Mouse (Mus musculus): ENCODE measurements around the gene Acat2. TPM values are rescaled to one million over a fixed set of nuclear protein-coding genes. Genes with fewer than 3 reads are reported as not detected.

Gene Acat2
- polyA plus RNA-seq, 1 experiment from 2014 or later = 348 TPM

DNA sequence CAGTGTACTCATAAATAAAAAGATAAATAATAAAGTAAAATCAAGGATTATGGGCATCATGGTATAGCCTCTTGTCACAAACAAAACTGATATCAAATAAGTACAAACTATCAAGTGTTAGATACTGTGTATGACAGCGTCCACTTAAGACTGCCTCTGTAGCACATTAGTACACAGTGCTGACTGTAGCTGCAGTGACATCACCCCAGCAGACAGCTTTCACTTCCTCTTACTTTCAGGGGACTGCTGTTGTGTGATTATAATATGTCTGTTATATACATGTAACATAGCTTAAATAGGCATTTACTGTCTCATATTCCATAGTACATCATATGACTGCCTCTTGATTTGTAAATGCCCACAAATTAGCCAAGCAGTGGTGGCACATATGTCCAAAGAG, 39.5 kb downstream of the Acat2 start:
- no peak for ATAC-seq
- H3K9ac ChIP-seq = no peak overlapping the region
- WGBS = 97% methylated on average over 1 of the region's 1 CpGs
- H3K4me3 ChIP-seq = no peak overlapping the region
- no peak overlapping the region for H3K4me2 ChIP-seq
- no peaks in the 10 kb centered on the region for H3K9me3 ChIP-seq (replicated peaks)
- no peaks in the 10 kb centered on the region for H3K27me3 ChIP-seq
- H3K4me1 ChIP-seq = peaks cover 13% of the 10 kb centered on the region
- peaks cover 74% of the 10 kb centered on the region for H3K36me3 ChIP-seq (ENCODE audit: poor library complexity, severe bottlenecking)
- H3K27ac ChIP-seq = no peak overlapping the region

DNA sequence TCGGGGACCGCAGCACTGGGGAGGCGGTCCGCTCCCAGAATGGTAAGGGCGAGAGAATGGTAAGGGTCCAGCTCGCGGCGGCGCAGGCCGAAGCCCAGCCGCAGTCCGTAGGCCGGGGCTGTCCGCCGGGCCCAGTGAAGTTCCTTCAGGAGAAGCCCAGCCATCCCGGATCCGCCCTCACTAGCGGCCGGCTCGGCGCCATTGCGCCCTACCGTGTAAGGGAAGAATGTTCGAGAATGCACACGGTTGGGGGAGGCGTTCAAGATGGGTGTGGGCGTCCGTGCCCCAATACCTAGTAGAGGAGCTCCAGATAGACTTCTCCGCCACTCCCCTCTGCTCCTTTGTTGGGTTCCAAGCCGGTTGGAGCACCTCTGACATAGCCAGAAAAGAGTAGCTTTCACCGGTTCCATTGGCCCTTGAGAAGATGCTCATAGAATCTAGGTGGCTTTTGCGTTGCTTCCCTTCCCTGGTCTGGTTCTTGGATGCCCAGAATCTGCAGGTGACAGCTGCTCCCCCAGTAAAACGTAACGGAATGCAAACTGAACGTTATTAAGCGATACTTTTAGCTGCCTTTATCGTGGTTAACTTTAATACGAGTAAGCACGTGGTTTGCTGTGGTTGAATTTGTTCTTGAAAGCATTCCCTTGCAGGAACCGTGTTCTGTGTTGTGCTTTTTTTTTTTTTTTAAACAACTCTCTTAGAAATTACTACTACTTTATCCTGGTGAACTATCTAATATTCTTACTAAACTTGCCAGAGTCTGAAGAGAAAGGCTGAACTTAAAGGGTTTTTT, 43.8 kb downstream of the Acat2 start:
- Histone ChIP-seq H3K9me3 (replicated peaks) (no peaks in the 10 kb centered on the region), H3K36me3 (ENCODE audit: poor library complexity, severe bottlenecking) (peaks cover 58% of the 10 kb centered on the region)

DNA sequence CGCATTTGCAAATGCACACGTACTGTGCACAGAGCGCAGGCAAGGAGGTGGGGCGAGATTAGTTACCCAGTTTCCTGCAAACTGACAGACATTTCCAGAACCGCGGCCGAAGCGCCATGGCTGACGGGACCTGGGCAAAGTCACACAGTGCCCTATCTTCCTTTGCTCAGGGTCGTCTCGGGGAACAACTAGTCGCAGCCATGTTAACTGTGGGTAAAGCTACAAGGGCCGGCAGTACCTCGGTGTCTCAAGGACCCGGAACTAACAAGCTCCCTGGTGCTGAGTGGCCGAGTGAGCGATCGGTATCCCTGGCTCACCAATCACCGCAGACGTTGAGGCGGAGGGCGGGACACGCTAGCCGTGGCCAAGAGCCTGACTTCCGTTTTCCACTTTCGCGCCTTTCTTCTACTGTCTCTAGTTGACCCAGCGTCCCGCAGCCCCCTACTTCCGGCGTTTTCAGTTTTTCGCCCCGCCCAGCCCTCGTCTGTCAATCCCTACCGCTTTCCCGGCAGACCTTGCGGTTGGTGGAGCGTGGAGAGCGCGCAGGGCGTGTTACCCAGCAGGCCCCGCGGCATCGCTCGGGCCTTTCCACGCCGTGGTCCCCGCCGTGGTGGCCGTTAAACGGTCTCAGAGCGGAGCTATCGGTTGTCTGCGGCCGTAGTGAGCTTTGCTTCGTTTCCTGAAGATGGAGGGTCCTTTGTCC, 44.5 kb downstream of the Acat2 start, which contains the start of gene Mrpl18:
Mrpl18 (minus strand) TSS at position 465 of the 703 bp plus-strand sequence.
- no peaks in the 10 kb centered on the region for H3K27me3 ChIP-seq
- H3K27ac ChIP-seq = peak within 1 kb of the TSS; percentile 79
- H3K4me1 ChIP-seq = peaks cover 21% of the 10 kb centered on the region
- H3K4me2 ChIP-seq = peak within 1 kb of the TSS; percentile 90
- peak within 1 kb of the TSS; percentile 96 for H3K4me3 ChIP-seq
- no peaks in the 10 kb centered on the region for H3K9me3 ChIP-seq (replicated peaks)
- ATAC-seq = peak; percentile 99
- under 1% methylated on average over 56 of the region's 56 CpGs for WGBS
- peaks cover 60% of the 10 kb centered on the region for H3K36me3 ChIP-seq (ENCODE audit: poor library complexity, severe bottlenecking)
- peak within 1 kb of the TSS; percentile 98 for H3K9ac ChIP-seq

More for the DNA sequence above, 43.8 kb downstream of the Acat2 start:
- Histone ChIP-seq H3K27me3 (no peaks in the 10 kb centered on the region), H3K4me3 (peak overlapping the region; percentile 96), H3K4me2 (peak overlapping the region; percentile 85), H3K4me1 (peaks cover 21% of the 10 kb centered on the region), H3K27ac (peak overlapping the region; percentile 79), H3K9ac (peak overlapping the region; percentile 98)
- peak; percentile 57 for ATAC-seq
- under 1% methylated on average over 40 of the region's 40 CpGs for WGBS

DNA sequence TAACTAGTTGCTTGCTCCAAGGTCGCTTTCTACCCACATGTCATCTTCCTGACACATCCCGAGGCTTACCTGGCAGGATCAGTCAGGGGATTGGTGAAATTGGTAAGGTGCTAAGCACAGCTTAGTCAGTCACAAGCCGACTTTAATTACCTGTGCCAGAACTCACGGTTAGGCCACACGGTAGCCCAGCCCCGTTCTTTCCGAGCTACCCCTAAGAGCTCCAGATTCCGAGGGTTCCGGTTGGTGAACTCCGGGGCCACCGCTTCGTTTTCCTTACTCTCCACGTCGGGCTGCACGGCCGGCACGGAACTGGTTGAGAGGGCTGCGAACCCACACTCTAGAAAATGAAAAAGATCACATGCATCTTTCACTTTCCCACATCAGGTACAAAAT, 45.1 kb downstream of the Acat2 start, which contains the start of gene Tcp1:
Tcp1 (plus strand) TSS at position 214 of the 393 bp plus-strand sequence.
- peaks cover 59% of the 10 kb centered on the region for H3K36me3 ChIP-seq (ENCODE audit: poor library complexity, severe bottlenecking)
- 1% methylated on average over 18 of the region's 18 CpGs for WGBS
- peaks cover 21% of the 10 kb centered on the region for H3K4me1 ChIP-seq
- ATAC-seq = 0 out of 2 replicates have a peak, but pooled peaks have one; percentile 0
- no peaks in the 10 kb centered on the region for H3K27me3 ChIP-seq
- peak within 1 kb of the TSS; percentile 98 for H3K9ac ChIP-seq
- H3K4me3 ChIP-seq = peak within 1 kb of the TSS; percentile 96
- H3K9me3 ChIP-seq (replicated peaks) = no peaks in the 10 kb centered on the region
- H3K27ac ChIP-seq = peak within 1 kb of the TSS; percentile 79
- peak within 1 kb of the TSS; percentile 90 for H3K4me2 ChIP-seq

DNA sequence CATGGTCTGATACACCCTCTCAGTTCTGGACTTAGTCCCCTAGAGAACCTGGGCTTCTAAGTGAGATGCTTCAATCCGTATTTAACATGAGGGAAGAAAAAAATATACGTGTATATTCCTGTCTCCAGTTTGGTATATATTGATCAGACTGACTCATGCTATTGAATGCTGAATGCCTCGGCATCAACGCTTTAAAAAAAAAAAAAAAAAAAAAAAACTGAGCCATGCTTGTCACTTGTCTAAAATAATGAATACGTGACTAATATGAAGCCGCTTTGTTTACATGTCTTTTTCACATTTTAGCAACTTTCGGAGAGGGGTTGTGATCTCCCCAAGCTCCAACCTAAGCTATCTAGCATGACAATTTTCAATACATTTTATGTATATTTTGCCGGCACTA, 50.2 kb downstream of the Acat2 start:
- no peaks in the 10 kb centered on the region for H3K9me3 ChIP-seq (replicated peaks)
- H3K4me3 ChIP-seq = no peak overlapping the region
- H3K36me3 ChIP-seq (ENCODE audit: poor library complexity, severe bottlenecking) = peaks cover 60% of the 10 kb centered on the region
- peaks cover 8% of the 10 kb centered on the region for H3K4me1 ChIP-seq
- no peak overlapping the region for H3K4me2 ChIP-seq
- no peak overlapping the region for H3K27ac ChIP-seq
- no peaks in the 10 kb centered on the region for H3K27me3 ChIP-seq
- H3K9ac ChIP-seq = no peak overlapping the region
- ATAC-seq = no peak
- 87% methylated on average over 8 of the region's 8 CpGs for WGBS

DNA sequence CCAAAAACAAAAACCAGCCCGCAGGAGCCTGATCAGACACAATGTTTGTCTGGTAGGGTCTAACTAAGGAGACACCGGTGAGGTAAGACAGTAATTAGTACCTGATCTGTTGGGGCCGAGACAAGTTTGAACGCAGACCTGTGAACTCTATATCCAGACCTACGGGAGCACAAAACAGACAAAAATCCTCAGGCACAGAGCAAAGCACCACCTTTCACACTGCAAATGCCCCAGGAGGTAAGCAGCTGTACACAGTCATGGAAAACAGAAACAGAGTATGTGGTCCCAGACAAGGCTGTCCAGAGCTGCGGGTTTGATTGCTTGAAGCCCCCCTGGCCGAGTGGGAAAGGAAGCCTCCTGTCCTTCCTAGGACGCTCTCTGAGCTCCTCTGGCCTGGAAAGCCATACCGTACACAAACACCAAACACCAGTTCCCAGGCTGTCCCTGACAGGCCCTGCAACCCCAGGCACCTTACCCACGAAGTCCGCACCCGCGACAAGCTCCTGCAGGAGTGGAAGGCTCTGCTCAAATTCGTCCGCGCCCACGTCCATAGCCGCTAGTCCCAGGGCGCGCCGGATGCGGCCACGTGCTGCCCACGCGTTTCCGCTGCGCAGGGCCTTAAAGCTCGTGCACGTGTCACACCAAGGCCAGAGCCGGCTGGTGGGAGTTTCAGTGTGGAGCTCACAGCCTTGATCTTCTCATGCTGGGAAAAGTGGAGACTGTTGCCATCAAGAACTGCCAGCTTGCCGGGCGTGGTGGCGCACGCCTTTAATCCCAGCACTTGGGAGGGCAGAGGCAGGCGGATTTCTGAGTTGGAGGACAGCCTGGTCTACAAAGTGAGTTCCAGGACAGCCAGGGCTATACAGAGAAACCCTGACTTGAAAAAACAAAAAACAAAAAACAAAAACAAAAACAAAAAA, 50.9 kb downstream of the Acat2 start, which contains the start of gene Pnldc1:
Pnldc1 (minus strand) TSS at position 870 of the 920 bp plus-strand sequence.
- no peak within 1 kb of the TSS for H3K4me3 ChIP-seq
- H3K9ac ChIP-seq = no peak within 1 kb of the TSS
- H3K36me3 ChIP-seq (ENCODE audit: poor library complexity, severe bottlenecking) = peaks cover 67% of the 10 kb centered on the region
- 86% methylated on average over 35 of the region's 35 CpGs for WGBS
- H3K27ac ChIP-seq = no peak within 1 kb of the TSS
- H3K4me2 ChIP-seq = no peak within 1 kb of the TSS
- H3K4me1 ChIP-seq = no peaks in the 10 kb centered on the region
- no peaks in the 10 kb centered on the region for H3K9me3 ChIP-seq (replicated peaks)
- H3K27me3 ChIP-seq = no peaks in the 10 kb centered on the region
- ATAC-seq = no peak

DNA sequence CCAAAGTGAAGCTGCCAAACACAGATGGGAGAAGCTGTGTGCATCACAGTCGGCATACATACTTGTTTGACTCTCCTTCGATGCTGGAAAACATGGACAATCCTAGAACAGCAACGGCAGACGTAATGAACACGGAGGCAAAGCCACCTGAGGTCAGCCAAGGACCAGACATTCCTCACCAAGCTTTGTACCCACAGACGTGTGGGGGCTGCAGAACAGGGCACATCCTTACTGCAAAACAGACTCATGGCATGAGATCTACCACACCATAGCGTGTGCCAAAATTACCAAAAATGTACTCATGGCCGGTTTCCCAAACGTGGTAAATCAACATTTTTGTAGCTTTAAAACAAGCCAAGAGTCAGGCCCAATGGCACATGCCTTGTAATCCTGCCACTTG, 54.1 kb downstream of the Acat2 start:
- Histone ChIP-seq H3K27ac (no peak overlapping the region), H3K9me3 (replicated peaks) (no peaks in the 10 kb centered on the region), H3K9ac (no peak overlapping the region), H3K4me1 (peaks cover 12% of the 10 kb centered on the region), H3K4me2 (no peak overlapping the region), H3K4me3 (no peak overlapping the region), H3K27me3 (no peaks in the 10 kb centered on the region), H3K36me3 (ENCODE audit: poor library complexity, severe bottlenecking) (peaks cover 56% of the 10 kb centered on the region)
- no peak for ATAC-seq
- WGBS = 93% methylated on average over 9 of the region's 9 CpGs

DNA sequence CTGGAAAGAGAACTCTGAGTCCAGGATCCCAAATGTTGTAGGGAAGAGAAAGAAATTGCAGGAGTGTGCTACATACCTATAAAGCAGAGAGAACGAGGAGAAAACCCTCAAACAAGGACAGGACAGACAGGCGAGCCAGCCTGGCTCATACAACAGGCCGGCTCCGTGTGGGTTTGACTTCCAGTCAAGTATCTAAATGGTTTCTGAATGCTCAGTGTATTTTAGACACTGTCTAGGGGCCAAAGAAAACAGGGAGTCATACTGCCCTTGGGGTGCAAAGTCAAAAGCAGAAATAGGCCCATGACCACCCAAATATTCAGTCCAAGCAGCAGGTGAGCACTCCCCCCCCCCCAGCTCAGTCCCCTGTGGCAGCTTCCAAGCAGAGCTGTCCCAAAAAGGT, 54.7 kb downstream of the Acat2 start:
- no peaks in the 10 kb centered on the region for H3K27me3 ChIP-seq
- peaks cover 51% of the 10 kb centered on the region for H3K36me3 ChIP-seq (ENCODE audit: poor library complexity, severe bottlenecking)
- no peak overlapping the region for H3K4me2 ChIP-seq
- peaks cover 12% of the 10 kb centered on the region for H3K4me1 ChIP-seq
- ATAC-seq = no peak
- H3K4me3 ChIP-seq = no peak overlapping the region
- H3K27ac ChIP-seq = no peak overlapping the region
- H3K9ac ChIP-seq = no peak overlapping the region
- 87% methylated on average over 4 of the region's 4 CpGs for WGBS
- no peaks in the 10 kb centered on the region for H3K9me3 ChIP-seq (replicated peaks)

DNA sequence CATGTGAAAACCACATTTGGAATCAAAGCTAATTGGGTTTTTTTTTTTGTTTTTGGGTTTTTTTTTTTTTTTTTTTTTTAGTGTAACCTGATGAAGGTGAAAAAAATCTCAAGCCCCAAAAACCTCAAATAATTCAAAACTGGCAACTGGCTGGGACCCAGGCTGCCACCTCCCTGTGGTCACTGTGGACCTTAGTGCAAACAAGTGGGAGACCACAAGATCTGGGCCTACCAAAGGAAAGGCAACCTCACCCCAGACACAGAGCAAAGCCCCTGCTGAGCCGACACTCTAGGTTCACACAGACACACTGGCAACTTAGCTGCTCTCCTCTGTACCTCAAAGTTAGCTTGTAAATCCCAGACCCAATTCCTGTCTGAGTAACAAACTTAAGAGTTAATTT, 56.2 kb downstream of the Acat2 start:
- ATAC-seq = no peak
- WGBS = 77% methylated on average over 1 of the region's 1 CpGs
- no peak overlapping the region for H3K9ac ChIP-seq
- H3K27me3 ChIP-seq = no peaks in the 10 kb centered on the region
- H3K36me3 ChIP-seq (ENCODE audit: poor library complexity, severe bottlenecking) = peaks cover 48% of the 10 kb centered on the region
- H3K27ac ChIP-seq = no peak overlapping the region
- H3K4me1 ChIP-seq = peaks cover 12% of the 10 kb centered on the region
- no peaks in the 10 kb centered on the region for H3K9me3 ChIP-seq (replicated peaks)
- H3K4me2 ChIP-seq = no peak overlapping the region
- H3K4me3 ChIP-seq = no peak overlapping the region

DNA sequence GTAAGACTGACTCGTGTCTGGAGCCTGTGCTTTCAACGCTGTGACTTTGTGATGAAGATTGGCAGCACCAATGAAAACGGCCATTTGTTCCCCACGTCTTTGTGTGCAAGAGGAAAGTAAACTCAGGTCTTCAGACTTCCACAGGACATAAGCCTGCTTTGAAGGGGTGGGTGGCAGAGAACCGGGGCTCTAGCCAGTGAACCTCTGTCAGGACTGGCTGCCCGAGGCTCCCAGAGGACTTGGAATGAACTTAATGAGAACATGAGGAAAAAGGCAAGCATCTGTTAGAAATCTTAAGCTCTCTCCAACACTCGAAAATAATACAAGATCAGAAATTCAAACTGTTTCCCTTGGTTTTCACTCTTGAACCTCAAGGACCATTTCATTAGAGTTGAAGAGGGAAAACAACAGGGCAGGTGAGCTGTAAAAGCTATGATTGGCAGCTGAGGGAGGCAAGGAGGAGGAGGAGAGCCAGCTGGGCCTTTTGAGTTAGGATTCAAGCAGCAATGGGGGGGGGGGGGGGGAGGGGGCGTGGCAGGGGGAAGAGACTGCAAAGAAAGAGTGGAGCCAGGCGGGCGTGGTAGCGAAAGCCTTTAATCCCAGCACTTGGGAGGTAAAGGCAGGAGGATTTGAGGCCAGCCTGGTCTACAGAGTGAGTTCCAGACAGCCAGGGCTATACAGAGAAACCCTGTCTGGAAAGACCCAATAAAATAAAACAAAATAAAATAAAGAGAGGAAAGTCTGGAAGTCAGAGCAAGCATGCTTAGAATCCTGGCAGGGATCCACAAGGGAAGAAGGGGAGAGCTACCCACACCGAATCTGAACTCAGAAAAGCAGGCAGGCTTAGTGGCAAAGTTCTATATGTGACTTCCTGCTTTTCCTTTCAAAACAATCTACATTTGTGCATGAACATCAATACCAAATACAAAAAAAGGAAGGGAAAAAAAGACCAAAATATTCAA, 56.9 kb downstream of the Acat2 start:
- no peaks in the 10 kb centered on the region for H3K9me3 ChIP-seq (replicated peaks)
- no peaks in the 10 kb centered on the region for H3K27me3 ChIP-seq
- peak overlapping the region; percentile 83 for H3K27ac ChIP-seq
- peak overlapping the region; percentile 26; the same call in 1 of the 2 replicates for H3K9ac ChIP-seq
- H3K4me3 ChIP-seq = no peak overlapping the region
- peak; percentile 63 for ATAC-seq
- WGBS = 8% methylated on average over 12 of the region's 12 CpGs
- peaks cover 12% of the 10 kb centered on the region for H3K4me1 ChIP-seq
- H3K4me2 ChIP-seq = peak overlapping the region; percentile 9; the same call in 1 of the 2 replicates
- H3K36me3 ChIP-seq (ENCODE audit: poor library complexity, severe bottlenecking) = peaks cover 51% of the 10 kb centered on the region

DNA sequence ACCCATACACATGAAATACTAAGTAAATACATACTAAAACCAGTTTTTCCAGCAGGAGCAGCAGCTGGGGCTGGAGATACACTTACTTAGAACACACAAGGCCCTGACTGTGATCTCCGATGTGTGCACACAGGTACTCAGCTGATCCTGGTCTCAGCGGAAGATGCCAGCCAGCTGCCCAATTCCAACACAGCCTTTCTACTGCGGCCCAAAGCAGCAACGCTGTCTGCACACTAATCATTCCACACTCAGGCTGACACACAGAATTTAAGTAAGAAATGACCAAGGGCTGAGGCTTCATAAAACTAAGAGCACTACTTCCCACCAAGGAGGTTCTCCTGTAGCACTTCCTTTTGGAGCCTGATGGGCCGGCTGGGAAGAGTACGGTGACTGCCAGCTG, 58.3 kb downstream of the Acat2 start:
- Histone ChIP-seq H3K27me3 (no peaks in the 10 kb centered on the region), H3K27ac (no peak overlapping the region), H3K9me3 (replicated peaks) (no peaks in the 10 kb centered on the region), H3K4me3 (no peak overlapping the region), H3K36me3 (ENCODE audit: poor library complexity, severe bottlenecking) (peaks cover 51% of the 10 kb centered on the region), H3K9ac (no peak overlapping the region), H3K4me2 (no peak overlapping the region), H3K4me1 (peaks cover 12% of the 10 kb centered on the region)
- 96% methylated on average over 6 of the region's 6 CpGs for WGBS
- ATAC-seq = no peak
